Mouse (Mus musculus) adrenal gland, postnatal 36 days (tissue): Measurements from ENCODE around the gene Cd160. TPM values are rescaled to one million over a fixed set of nuclear protein-coding genes. Genes with fewer than 3 reads are reported as not detected.
A peak's percentile ranks its signal among the peaks of the same experiment; 100 is the strongest.

Experiments used
- DNase-seq, 2 experiments: peaks; one replicate each; pipeline ENCODE4 v3.0.0; 2021; ENCODE audit warnings: mixed read lengths in 1 of 2
- total RNA-seq, 2 experiments: library from RNA; stranded (reverse); gene quantifications; 2 replicates each; pipeline ENCODE4 v1.2.3; 2021

Gene Cd160
- total RNA-seq, 2 experiments from 2014 or later, result 0.16 TPM; not detected in 1

DNA sequence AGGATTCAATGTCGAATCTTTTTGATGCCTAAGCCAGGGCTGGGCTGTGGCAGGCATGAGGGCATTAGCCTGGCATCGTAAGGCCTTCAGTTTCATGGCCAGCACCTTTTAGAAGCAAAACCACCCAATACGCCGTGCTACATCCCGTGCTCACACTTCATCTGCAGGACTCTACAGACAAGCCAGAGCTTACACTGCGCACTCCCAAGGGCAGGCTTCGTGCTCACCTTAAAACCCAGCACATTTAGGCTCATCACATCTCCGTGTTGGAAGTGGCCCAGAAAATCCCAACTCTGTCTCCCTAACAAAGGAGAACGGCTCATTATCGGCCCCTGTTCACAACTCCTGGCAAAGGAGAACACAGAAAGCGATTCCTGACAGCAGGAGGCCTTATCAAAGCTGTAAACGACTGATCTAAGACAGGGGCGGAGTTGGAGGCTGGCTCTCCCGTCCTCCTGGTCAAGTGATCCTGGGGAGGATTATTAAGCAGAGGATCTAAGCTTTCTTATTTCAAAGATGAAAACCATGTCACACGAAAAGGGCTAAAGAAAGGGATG is 765 bp downstream of the Cd160 start:
- no peak for DNase-seq

DNA sequence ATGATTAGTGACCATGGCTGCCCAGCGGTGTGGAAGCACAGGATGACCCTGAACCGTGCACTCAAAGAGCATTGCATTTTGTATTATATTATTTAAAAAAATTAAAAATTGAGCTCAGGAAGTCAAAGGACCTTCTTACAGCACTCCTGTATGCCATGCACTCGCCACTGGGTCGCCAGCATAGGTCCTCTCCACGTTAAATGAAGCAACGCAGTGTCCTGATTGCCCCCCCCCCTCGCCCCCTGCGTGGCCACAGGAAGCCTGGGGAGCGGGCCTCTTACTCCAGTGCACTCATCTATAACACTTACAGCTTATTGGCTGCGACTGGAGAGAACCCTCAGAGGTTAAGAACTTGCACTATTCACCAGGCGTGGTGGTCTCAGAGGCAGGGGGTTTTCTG is 3.9 kb downstream of the Cd160 start:
- no peak for DNase-seq

DNA sequence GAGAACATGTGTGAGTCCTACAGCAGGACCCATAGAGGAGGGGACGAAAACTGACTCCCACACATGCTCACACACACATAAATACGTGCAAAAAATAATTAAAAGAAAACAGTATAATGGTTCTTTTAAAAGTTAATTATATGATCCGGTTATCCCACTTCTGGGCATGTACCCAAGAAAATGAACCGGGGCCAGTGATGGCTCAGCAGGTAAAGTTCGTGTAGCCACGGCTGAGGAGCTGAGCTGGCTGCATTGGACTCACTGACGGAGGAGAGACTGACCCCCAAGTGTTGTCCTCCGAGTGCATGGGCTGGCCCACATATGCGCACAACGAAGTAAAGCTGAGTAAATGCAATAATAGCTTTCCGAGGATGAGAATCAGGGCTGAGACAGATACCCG is 4.5 kb downstream of the Cd160 start:
- no peak for DNase-seq

DNA sequence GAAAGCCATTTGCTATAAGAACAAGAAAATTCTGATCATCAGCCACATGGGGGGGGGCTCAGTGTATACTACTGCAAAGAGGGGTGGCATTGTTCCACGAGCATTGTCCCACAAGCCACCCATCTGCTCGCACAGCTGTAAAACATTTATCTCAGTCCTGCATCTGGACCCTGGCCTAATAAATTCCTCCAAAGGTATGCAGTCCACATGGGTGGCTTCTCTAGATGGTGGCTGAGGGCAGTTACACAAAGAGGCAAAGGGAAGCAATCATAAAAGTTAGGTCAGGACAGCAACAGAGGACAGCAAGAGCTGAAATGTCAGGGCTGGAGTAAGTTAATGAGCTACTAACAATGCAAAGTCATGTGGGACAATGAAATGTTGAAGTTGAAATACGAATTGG is 5.5 kb downstream of the Cd160 start:
- DNase-seq, result no peak

DNA sequence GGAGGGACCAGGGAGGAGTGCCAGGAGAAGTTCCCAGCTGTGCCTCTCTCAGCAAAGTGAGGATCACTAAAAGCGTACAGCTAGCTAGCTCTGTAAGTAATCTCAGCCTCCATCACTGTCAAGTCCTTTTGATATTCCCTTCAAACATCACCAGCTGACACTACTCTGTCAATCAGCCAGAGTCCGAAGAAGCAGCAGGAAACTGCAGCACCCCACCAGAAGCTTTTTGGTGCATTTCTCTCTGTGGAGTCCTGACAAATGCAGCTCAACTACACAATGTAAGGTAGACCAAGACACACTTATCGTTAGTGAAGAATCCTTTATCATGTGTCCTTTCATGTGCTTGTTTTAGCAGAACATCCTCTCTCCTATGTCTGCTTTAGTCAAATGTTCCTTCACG is 7.6 kb downstream of the Cd160 start:
- DNase-seq, result no peak

DNA sequence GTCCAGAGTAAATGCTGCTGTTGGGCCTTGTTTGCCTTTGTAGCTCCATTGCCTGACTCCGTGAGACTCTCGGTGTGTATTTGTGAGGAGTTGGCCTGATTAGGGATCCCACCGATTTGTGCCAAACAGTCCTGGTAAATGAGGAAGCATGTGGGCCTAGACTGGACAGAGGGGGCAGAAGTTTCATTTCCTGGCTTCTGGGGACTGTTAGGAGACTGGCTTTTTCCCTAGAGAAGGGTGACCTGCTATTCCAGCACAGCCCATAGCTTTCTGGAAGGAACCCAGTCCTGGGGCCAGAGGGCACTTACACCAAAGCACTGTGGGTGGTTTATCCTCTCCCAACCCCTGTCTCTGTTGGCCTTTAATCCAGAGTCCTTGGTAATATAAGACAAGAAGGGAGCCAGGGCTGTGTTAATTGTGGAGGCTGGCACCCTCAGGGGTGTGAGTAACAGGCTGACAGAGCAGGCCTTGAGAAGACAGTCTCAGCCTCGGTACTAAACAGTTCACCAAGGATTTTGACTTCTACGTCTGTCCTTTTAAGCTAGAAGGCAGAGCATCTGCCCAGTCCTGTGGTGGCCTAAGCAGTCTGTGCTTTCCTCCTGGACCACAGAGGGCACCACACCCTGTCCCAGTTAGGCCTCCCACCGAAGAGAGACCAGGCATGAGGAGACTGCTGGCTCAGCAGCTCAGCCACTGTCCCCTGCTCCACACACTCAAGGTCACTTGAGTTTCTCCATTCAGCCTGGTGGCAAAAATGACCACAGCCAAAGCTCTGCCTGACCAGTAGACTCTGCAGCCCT is 8.8 kb downstream of the Cd160 start:
- DNase-seq, result peak; percentile 18 to 48

DNA sequence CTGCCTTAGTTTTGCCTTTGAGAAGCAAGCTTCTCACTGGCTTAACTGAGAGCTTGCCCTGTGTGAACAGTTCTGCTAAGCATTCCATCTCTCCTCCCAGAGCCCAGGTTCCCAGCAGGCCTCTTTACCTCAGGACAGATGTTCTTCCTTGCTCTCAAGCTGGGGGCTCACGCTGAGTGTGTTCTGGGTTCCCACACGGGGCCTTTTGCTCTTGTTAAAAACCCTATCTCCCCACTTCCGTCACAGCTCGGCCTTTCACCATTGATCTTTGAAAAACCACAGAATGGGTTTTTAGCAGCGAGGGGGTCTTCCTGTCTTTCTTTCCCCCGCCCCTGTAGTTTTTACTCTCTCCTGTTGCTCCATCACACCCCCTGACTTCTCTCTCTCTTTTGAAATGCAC is 14.8 kb downstream of the Cd160 start:
- DNase-seq, result no peak

DNA sequence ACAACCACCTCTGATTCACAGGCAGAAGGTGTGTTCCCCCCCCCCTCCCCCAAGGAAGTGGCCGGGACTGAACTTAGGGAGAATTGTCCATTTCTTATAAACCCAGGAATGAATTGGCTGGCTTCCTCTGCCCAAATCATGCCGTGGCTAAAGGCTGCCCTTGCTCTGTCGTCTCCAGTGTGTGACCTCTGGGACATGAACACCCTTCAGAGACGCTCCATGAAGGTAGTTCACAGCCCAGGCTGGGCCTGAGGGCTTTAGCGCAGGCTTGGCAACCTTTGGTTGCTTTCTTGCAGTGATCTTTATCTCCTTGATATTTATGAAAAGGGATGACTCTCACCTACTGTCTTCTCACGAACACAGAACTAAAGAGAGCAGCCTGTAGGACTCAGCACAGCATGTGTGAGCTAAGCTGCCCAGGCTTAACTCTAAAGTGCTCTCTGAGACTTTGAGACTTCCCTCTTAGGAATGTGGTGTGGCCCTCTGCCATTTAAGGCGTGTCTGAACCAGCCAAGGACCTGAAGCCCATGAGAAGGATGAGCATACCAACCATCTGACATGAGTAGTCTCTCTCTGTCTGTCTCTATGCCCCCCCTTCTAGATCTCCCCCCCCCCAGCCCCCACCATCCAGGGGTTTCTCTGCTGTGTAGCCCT is 15.4 kb downstream of the Cd160 start:
- DNase-seq, result no peak

DNA sequence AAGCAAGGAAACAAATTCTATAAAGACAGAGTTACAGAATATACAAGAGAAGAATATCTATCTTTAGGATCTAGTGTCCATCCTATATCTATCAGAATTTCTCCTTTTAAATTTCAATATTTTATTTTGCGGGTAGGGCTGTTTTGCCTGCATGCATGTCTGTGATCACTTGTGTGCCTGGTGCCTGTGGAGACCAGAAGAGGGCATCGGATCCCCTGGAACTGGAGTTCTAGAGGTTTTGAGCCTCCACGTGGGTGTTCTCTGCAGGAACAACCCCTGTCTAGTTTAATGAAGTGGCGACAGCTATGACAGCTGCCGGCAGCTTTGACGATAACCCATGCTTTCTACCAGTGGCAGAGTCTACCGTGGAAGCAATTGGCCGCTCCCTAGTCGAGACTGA is 16.0 kb downstream of the Cd160 start:
- DNase-seq, result peak; percentile 49 to 62

DNA sequence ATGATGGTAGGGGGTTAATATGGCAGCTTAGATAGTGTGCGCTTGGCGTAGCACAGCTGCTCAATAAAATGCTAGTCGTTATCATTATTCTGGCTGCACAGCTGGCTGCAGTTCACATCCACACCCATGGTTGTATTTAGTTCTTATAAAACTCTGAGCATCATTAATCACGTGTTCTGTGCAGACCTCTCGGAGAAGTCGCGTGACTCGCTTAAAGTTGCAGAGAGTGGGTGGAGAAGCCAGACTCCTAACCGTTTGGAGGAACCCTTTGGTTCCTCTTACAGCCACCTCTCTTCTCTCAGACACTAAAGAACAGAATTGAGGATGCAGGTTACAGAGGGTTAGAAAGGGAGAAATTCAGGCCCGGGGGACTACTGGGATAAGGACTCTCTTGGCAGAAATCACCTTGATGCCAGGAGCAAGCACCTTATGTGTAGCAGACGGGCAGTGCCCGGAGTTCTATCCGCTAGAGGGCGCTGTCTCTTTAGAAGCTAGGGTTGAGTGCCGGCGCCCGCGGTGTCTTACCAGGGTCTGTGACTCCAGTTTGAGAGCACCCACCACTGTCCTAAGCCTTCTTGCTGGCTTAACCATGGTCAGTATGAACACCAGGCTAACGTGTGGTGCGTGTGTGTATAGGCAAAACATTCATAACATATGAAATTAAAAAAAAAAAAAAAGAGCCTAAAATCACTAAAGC is 16.6 kb downstream of the Cd160 start:
- DNase-seq, result peak; percentile 87 to 90

DNA sequence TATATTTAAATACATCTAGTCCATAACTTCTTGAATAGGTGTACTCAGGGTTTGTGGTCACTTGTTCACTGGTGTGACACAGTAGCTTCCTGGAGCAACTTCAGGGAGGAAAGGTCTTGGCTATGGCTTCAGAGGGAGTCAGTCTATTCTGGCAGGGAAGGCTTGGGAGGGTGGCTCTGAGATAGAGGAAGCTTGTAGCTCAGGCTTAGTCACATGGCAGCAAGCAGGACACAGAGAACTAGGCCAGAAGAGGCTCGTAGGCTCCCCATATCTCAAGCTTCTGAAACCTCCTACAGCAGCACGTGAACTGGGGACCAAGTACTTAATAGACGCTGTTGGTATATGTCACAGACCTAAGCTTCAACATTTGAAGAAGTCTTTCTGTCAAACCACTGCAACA is 17.9 kb downstream of the Cd160 start:
- no peak for DNase-seq

DNA sequence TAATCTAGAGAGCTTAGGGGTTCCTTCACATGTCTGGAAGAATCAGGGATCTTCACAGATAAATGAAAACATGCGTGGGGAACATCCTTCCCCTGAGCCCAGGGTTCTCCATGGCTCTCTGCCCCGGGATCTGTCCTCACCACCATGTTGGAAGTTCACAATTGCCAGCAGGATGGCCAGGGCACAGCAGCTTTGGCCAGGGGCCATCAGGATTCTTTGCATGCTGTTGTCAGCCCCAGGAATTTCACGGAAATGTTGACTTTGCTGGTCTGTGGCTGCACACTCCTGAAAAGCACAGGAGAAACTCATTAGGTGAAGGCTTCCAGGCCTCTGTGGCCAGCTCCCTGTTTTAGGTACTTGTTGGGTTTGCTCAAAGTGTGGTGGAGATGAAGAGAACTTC is 20.5 kb downstream of the Cd160 start:
- no peak for DNase-seq

DNA sequence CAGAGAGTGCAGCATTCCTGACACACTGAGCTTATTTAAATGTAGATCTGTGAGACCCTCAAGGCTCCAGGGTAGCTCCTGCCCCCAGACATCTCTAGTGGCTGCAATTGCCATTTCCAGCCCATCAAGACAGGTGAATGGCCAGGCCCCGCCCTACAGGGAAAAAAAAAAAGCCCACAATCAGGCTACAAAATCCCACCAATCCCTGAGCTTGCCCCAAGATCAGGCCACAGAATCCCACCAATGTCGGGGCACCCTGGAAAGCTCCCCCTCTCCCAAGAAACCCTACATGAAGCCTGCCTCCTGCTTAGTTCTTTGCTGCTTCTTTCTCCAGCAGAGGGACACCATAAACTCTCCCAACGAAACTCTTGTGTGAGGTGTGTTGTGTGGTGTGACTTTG is 21.0 kb downstream of the Cd160 start:
- no peak for DNase-seq

DNA sequence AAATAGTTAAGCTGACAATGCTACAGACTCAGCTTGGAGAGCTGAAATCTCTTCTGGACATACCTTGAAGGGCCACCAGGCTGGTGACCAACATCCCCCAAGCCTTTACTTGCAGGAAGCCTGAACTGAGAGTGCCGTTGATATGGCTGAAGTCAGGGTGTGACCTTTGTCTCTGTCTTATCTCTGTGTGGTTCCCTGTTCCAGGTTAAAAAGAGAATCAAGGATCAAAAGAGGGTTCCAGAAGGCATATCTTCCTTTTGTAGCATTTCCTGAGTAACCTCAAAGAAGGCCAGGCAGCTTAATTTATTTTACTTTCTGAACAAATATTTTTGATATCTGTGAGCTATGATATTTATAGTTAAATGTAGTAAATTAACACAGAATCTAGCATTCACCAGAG is 26.9 kb downstream of the Cd160 start:
- DNase-seq, result no peak

DNA sequence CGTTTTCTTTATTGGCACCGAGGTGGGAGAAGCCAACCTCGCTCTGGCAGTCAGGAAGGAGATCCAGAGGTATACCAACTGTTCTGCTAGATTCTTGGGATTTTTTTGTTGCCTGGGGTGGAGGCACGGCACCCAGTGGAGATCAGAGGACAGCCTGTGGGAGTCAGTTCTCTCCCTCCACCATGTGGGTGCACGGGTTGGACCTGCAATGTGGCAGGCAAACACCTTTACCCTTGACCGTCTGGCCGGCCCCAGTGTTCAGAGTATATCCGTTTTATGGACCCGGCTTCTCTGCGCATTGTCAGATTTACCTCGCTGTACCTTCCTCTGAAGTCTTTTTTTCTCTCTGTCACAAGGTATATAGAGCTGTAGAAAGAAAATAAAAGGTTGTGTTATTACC is 28.9 kb downstream of the Cd160 start:
- no peak for DNase-seq

DNA sequence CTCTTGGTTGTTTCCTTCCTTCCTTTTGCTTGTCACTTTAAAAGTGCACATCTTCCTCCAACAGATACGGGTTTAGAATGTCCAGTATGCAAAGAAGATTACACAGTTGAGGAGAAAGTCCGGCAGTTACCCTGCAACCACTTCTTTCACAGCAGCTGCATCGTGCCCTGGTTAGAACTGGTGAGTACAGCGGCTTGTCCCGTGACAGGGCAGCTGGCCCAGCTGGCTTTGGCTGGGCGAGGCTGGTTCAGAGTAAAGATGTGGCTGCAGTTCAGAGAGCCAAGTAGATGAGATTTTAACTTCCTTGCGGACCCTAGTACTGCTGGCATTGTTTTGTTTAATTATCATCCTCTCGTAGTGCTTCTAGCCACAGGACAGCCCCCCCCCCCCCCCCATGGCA is 40.6 kb downstream of the Cd160 start:
- DNase-seq, result no peak

DNA sequence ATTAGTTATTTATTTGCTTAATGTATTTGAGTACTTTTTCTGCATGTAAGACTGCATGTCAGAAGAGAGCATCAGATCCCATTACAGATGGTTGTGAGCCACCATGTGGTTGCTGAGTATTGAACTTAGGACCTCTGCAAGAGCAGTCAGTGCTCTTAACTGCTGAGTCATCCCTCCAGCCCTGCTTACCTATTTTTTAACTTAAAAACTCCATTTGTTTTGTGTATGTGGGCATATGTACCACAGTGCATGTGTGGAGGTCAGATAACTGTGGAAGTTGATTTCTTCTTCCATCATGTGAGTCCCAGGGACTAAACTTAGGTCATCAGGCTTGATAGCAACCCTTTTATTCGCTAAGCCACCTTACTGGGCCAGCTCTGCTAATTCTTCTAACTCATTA is 41.4 kb downstream of the Cd160 start:
- no peak for DNase-seq

DNA sequence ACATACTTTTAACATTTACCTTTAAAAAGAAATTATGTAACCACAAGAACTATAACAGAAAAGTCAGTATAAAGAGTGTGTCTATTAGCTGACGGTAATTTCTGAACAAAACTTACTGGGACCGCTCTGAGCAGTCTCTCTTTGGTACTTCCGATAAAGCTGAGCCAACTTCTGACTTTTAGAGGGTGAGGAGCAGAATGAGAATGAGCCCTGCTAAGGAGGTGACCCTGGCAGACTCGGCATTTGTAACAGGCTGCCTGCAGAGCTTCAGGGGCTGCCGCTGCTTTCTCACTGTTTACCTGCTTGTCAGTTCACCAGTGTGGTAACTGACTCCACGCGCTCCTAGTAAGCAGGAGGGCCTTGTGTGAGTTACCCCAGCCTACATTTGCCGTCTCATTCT is 46.9 kb downstream of the Cd160 start:
- DNase-seq, result no peak

DNA sequence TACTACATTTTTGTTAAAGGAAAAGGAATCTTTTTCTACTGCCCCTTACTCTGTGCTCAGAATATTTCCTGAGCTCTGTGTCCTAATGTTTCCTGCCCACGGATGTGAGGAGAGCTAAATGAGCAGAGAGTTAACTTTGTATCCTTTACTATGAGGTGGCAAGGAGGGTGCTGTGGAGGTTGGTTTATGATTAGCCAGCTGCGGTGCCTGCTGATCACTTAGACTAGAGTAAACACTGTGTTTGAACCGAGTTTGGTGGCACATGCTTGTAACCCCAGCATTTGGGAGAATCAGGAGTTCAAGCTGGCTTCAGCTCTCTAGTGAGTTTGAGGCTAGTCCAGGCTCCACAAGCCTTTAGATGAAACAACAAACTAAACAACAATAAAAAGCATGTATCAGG is 52.0 kb downstream of the Cd160 start:
- no peak for DNase-seq

DNA sequence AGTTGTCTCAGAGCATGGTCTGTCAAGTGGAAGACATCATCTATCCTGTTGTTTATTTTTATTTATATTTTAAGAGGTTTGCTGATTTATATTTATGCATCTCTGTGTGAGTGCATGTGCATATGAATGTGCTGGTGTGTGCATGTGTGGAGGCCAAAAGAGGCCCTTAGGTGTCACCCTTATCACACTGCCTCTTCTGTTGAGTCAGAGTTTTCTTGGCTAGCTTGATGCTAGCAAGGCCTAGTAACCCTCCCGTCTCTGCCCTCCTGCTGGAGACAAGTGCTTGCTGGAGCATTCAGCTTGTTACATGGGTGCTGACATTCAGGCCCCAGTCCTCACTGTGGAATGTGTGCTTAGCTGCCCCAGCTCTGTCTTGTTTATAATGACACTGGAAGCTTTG is 56.2 kb downstream of the Cd160 start:
- peak; percentile 4 to 10 for DNase-seq

DNA sequence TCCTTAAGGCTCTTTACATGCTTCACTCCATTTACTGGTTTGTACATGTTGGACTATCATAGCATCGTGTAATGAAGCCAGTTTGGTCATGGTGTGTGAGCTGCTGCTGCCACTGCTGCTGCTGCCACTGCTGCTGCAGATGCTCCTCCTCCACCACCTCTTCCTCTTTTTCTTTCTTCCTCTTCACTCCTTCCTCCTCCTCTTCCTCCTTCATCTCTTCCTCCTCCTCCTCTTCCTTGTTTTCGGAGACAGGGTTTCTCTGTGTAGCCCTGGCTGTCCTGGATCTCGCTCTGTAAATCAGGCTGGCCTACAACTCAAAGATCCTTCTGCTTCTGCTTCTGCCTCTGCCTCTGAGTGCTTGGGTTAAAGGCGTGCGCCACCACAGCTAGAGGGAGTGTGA is 59.2 kb downstream of the Cd160 start:
- no peak for DNase-seq

DNA sequence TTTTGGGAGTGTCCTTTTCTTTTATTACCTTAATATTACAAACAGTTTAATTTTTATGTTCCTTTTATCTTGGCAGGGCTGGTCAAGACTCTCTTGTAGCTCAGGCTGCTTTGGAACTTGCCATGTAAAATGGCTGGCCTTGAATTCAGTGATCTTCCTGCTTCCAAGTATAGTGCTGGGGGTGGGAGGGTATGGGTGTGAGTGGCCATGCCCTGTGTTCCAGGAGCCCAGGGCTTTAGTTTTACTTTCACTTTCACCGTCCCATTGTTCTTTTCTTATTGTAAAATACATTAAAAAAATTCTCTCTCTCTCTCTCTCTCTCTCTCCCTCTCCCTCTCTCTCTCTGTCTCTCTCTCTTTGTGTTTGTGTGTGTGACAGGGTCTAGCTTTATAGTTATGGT is 64.6 kb downstream of the Cd160 start:
- peak in 1 of 2 experiments; percentile 12 for DNase-seq

DNA sequence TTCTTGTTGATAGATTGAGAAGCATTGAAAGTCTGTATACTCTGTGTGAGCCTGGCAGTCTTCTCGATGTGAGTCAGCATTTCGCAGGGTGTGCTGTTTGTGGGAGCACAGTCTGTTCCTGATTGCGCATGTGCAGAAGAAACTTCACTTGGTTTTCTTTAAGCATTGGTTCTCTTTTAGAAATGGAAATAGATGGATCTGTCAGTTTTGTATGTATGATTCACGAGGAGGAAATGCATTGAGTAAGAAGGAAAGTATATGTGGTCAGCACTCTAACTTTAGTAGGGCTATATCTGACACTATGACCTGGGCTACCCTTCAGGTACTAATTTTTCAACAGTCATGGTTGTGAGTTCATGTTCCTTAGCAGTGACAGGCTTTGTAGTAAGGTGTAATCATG is 69.5 kb downstream of the Cd160 start:
- peak in 1 of 2 experiments; percentile 42 for DNase-seq
